Mouse (Mus musculus): ENCODE measurements around the gene Olfr315.
A peak's percentile ranks its signal among the peaks of the same experiment; 100 is the strongest.
"Not testable (repeated sequence)": the region's sequence is repeated elsewhere in the genome, so short reads cannot be mapped to it uniquely, and the experiment has no call there.

The Olfr315 gene

DNA sequence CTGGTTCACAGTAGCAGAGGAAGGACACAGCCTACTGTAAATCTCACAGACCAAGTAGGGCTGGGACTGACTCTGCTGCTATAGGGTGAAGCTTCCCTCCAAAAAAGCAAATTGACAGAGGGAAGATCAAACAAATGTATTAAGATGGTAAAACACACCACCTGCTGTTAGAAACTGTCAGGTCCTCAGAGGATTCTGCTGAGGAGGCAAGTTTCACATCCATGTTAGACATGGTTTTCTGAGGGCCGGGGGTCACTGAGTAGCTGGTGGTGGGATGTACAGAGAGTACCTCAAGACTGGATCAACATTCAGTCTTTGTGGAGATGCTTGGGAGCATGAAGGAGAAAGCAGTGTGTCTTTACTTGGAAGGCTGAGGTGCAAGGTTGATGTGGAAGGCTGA, 42.7 kb downstream of the Olfr315 start:
- DNase-seq (ENCODE audit: low read depth): no peak

DNA sequence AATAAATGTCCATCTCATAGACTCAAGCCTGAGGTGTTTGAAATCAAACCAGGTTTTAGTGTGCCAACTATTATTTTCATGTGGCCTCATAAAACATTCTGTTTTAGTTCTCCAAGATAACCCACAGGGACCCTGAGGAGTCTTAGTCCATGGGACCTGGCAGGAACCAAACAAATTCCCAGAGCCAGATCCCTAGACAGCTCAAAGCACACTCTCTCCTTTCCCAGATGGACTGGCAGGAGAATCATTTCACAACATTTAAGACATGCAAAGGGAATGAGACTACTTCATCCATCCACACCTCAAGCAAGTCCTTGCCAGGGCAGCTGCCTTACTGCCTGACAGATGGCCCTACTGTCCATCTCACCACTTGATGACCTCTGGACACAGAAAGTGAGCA, 55.9 kb downstream of the Olfr315 start, which contains the start of gene Olfr312:
Gene Olfr312 (plus strand): TSS at position 301 of the 400 bp plus-strand sequence.
- DNase-seq (ENCODE audit: low read depth): not testable (repeated sequence)

DNA sequence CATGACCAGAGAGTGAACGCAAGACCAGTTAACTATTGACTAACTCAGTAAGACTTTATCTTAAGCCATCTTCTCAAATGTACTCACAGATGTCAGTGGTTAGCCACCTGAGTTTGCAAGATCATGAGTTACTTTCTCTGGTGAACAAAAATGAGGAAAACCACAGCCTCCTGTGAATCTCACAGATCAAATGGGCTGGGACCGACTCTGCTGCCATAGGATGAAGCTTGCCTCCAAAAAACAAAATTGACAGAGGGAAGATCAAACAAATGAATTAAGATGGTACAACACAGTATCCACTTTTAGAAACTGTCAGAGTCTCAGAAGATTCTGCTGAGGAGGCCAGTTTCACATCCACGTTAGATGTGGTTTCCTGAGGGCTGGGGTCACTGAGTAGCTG, 56.8 kb downstream of the Olfr315 start:
- DNase-seq (ENCODE audit: low read depth): peak; percentile 9

All from 416B (cell line).